Mouse (Mus musculus) adrenal gland, adult 8-10 months (tissue): ENCODE results near the gene Acss2. TPM values are rescaled to one million over a fixed set of nuclear protein-coding genes. Genes with fewer than 3 reads are reported as not detected.

Experiments used
- DNase-seq: peaks from one replicate; pipeline ENCODE4 v3.0.0; 2022
- microRNA-seq, 2 experiments: library from miRNA; unstranded; fragments of <30 nt; microRNA quantifications; one replicate each; pipeline ENCODE4 v1.2.0; 2022
- total RNA-seq, 4 experiments: library from RNA; stranded (reverse); gene quantifications; 2 replicates each; pipeline ENCODE4 v1.2.4; 2022

Gene Acss2
- total RNA-seq, 4 experiments from 2014 or later: 41.7 to 70.9 (median 65.8) TPM

GRCm38 (mm10) chr2:155629231-155629661 lies 111.5 kb downstream of the Acss2 start:
- DNase-seq: no peak

- no peak for DNase-seq
These were observed 112.4 kb downstream of the Acss2 start for GRCm38 (mm10) chr2:155630153-155630552.

DNA sequence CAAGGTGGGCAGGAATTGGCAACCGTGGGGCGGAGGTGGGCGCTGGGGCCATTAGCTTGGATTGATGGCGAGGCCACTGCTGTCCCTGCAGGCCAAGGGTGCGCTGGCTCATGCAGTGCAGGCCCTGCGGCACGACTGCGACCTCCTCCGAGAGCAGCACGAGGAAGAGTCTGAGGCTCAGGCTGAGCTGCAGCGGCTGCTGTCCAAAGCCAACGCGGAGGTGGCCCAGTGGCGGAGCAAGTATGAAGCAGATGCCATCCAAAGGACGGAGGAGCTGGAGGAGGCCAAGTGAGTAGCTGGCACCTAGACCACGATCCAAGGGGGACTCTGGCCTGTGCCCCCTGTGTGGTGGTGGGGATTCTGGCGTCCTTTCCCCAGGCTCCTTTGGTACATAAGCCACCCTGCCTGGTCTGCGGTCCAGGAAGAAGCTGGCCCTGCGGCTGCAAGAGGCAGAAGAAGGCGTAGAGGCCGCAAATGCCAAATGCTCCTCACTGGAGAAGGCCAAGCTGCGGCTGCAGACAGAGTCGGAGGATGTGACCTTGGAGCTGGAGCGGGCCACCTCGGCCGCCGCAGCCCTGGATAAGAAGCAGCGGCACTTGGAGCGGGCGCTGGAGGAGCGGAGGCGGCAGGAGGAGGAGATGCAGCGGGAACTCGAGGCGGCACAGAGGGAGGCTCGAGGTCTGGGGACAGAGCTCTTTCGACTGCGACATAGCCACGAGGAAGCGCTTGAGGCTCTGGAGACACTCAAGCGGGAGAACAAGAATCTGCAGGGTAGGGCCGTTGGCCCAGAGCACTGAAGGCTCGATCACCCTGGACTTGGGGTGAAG lies 113.1 kb downstream of the Acss2 start:
- DNase-seq: no peak

- DNase-seq: no peak
These were observed 114.6 kb downstream of the Acss2 start for GRCm38 (mm10) chr2:155632138-155632936.

DNA sequence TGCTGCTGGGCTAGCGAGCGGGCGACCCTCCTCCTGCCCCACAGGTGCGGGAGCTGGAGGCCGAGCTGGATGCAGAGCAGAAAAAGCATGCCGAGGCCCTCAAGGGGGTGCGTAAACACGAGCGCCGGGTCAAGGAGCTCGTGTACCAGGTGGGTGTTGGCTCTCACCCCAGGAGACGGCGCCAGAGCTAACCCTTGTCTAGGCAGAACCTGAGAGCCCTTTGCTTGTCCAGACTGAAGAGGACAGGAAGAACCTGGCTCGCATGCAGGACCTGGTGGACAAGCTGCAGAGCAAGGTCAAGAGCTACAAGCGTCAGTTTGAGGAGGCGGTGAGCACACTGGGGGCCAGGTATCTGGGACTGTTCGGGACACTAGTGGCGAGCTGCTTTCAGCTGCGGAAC lies 115.4 kb downstream of the Acss2 start:
- DNase-seq: no peak

GRCm38 (mm10) chr2:155633731-155634130 lies 116.0 kb downstream of the Acss2 start:
- no peak for DNase-seq

GRCm38 (mm10) chr2:155634562-155634961 lies 116.8 kb downstream of the Acss2 start:
- no peak for DNase-seq

Small RNAs within 50 kb of the gene (microRNA-seq; reads per million reads assigned to microRNA genes)
- 2.1 to 5.2 reads per million in 2 experiments for gene Mir499

Other genes with a start within 250 kb of the Acss2 start
- 100 to 1,000 TPM; 298 to 859 (median 554) TPM for gene Map1lc3a, start 241.7 kb upstream of the Acss2 start, total RNA-seq
- gene Pigu, start 160.5 kb upstream of the Acss2 start, total RNA-seq: 10 to 100 TPM; 31.3 to 50.4 (median 38.7) TPM
- gene Trp53inp2, start 136.9 kb upstream of the Acss2 start, total RNA-seq: 100 to 1,000 TPM; 182 to 291 (median 250) TPM
- gene Ncoa6, start 44.1 kb upstream of the Acss2 start, total RNA-seq: 10 to 100 TPM; 39.0 to 65.5 (median 49.2) TPM
- 1 to 10 TPM; 3.6 to 9.0 (median 6.3) TPM for gene Ggt7, start 289 bp downstream of the Acss2 start, total RNA-seq
- gene Gss, start 74.9 kb downstream of the Acss2 start, total RNA-seq: 10 to 100 TPM; 57.8 to 78.0 (median 72.3) TPM
- under 1 TPM; 0.15 to 0.46 (median 0.22) TPM for gene Myh7b, start 93.3 kb downstream of the Acss2 start, total RNA-seq
- 100 to 1,000 TPM; 137 to 164 (median 150) TPM for gene Trpc4ap, start 174.4 kb downstream of the Acss2 start, total RNA-seq
- gene Edem2, start 211.5 kb downstream of the Acss2 start, total RNA-seq: 10 to 100 TPM; 41.1 to 65.1 (median 54.5) TPM
- gene Gm17581, start 217.9 kb downstream of the Acss2 start, total RNA-seq: not detected
- gene Procr, start 233.2 kb downstream of the Acss2 start, total RNA-seq: 10 to 100 TPM; 26.6 to 47.2 (median 39.0) TPM